Mouse (Mus musculus) myocyte (in vitro differentiated cells): Measurements from ENCODE around the gene Mlana. TPM values are rescaled to one million over a fixed set of nuclear protein-coding genes. Genes with fewer than 3 reads are reported as not detected.
A peak's percentile ranks its signal among the peaks of the same experiment; 100 is the strongest.

Experiments
- H3K27me3 ChIP-seq: one replicate; pipeline ENCODE4 v1.6.1; 2011; ENCODE audit not compliant: control insufficient read depth, insufficient read depth, insufficient read length
- H3K36me3 ChIP-seq: one replicate; pipeline ENCODE4 v1.6.1; 2011; ENCODE audit not compliant: control insufficient read depth, insufficient read depth
- H3K4me2 ChIP-seq: one replicate; pipeline ENCODE4 v1.6.1; 2011; ENCODE audit warnings: low read depth, control low read depth
- H3K4me3 ChIP-seq: one replicate; pipeline ENCODE4 v1.5.1; 2011; ENCODE audit warnings: mild to moderate bottlenecking, control low read depth, moderate library complexity
- H3K79me2 ChIP-seq: one replicate; pipeline ENCODE4 v1.6.1; 2011; ENCODE audit not compliant: control insufficient read depth, insufficient read depth
- H3ac ChIP-seq: one replicate; pipeline ENCODE4 v1.6.1; 2011; ENCODE audit not compliant: control insufficient read depth, insufficient read length
- CEBPB ChIP-seq: IDR thresholded peaks from 2 replicates; pipeline ENCODE4 v1.6.1; 2011; ENCODE audit warnings: mild to moderate bottlenecking, moderate library complexity; ENCODE audit not compliant: poor library complexity, insufficient read depth, severe bottlenecking
- E2F4 ChIP-seq: IDR thresholded peaks from one replicate; pipeline ENCODE4 v1.6.1; 2011; ENCODE audit warnings: mild to moderate bottlenecking, control low read depth, moderate library complexity; ENCODE audit not compliant: insufficient read depth
- MAX ChIP-seq: IDR thresholded peaks from one replicate; pipeline ENCODE4 v1.6.1; 2011; ENCODE audit warnings: low read depth, mild to moderate bottlenecking, control low read depth
- MYOD1 ChIP-seq, 3 experiments: IDR thresholded peaks; one replicate each; pipeline ENCODE4 v1.6.1; 2011; ENCODE audit warnings: control low read depth in 2 of 3, low read depth in 2 of 3, mild to moderate bottlenecking in 2 of 3, moderate library complexity in 1 of 3; ENCODE audit not compliant: insufficient read length in 2 of 3, control insufficient read depth in 1 of 3
- MYOG ChIP-seq, 3 experiments: IDR thresholded peaks; one replicate each; pipeline ENCODE4 v1.6.1; 2011; ENCODE audit warnings: control low read depth in 2 of 3, low read depth in 2 of 3, mild to moderate bottlenecking in 2 of 3; ENCODE audit not compliant: insufficient read length in 2 of 3, control insufficient read depth in 1 of 3, insufficient read depth in 1 of 3
- POLR2A ChIP-seq: IDR thresholded peaks from one replicate; pipeline ENCODE4 v1.6.1; 2011; ENCODE audit warnings: low read depth, mild to moderate bottlenecking, control low read depth, moderate library complexity; ENCODE audit not compliant: insufficient read length
- POLR2AphosphoS2 ChIP-seq: IDR thresholded peaks from one replicate; pipeline ENCODE4 v1.6.1; 2011; ENCODE audit warnings: low read depth, control low read depth; ENCODE audit not compliant: insufficient read length
- REST ChIP-seq: IDR thresholded peaks from one replicate; pipeline ENCODE4 v1.6.1; 2011; ENCODE audit warnings: mild to moderate bottlenecking, control low read depth, moderate library complexity; ENCODE audit not compliant: insufficient read depth, insufficient read length
- SRF ChIP-seq: IDR thresholded peaks from one replicate; pipeline ENCODE4 v1.6.1; 2011; ENCODE audit warnings: low read depth; ENCODE audit not compliant: control insufficient read depth, insufficient read length
- TCF12 ChIP-seq: IDR thresholded peaks from one replicate; pipeline ENCODE4 v1.6.1; 2011; ENCODE audit warnings: mild to moderate bottlenecking, control low read depth; ENCODE audit not compliant: poor library complexity, insufficient read depth, severe bottlenecking
- TCF3 ChIP-seq: IDR thresholded peaks from one replicate; pipeline ENCODE4 v1.6.1; 2011; ENCODE audit warnings: low read depth, control low read depth; ENCODE audit not compliant: insufficient read length
- USF1 ChIP-seq: IDR thresholded peaks from one replicate; pipeline ENCODE4 v1.6.1; 2011; ENCODE audit warnings: low read depth, mild to moderate bottlenecking, control low read depth, moderate library complexity
- polyA plus RNA-seq: library from polyadenylated mRNA; unstranded; fragments of >200 nt; fragmentation: generic; extraction: Trizol; gene quantifications from one replicate; pipeline ENCODE4 v1.2.1, GENCODE M21; 2012; ENCODE audit warnings: missing spikeins

Mlana gene
- polyA plus RNA-seq, 1 experiment, result not detected

DNA sequence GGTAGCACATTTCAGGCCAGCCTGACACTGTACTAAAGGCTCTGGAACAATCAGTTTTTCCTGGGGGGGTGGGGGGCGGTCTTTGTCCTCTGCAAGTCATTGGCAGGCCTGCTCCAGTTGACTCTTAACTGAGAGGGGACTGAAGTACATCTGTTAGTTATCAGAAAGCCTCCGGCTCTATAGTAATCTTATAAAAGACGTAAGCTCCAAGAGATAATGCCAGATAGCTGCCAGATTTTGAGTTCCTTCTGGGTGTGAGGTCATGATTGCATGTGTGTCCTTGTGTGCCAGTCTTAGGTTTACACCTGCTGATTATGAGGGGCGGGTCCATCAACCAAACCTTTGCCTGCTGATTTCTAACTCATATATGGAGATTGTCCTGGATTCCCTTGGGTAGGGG is 31.5 kb upstream of the Mlana start:
- H3ac ChIP-seq, result no peak overlapping the region
- no peak overlapping the region for H3K4me3 ChIP-seq
- H3K79me2 ChIP-seq, result no peaks in the 10 kb centered on the region
- no peak for TF ChIP-seq TCF12
- no peak for TF ChIP-seq POLR2A
- no peak for TF ChIP-seq TCF3
- H3K27me3 ChIP-seq, result no peaks in the 10 kb centered on the region
- no peaks in the 10 kb centered on the region for H3K36me3 ChIP-seq
- H3K4me2 ChIP-seq, result peak overlapping the region; percentile 27

- no peaks in the 10 kb centered on the region for H3K79me2 ChIP-seq
- H3ac ChIP-seq, result no peak overlapping the region
- TF ChIP-seq USF1, result no peak
- TF ChIP-seq TCF3, result no peak
- no peak for TF ChIP-seq POLR2AphosphoS2
- no peak for TF ChIP-seq MAX
- no peak for TF ChIP-seq MYOD1 (IDR thresholded peaks at IDR 0.05; ENCODE audit: control insufficient read depth in 1 of 3, insufficient read length in 2 of 3, low read depth in 2 of 3)
- TF ChIP-seq CEBPB, result 0 out of 2 replicates have a peak, but pooled peaks have one; percentile 5
- no peak for TF ChIP-seq REST
- no peak for TF ChIP-seq SRF
- TF ChIP-seq MYOG (IDR thresholded peaks at IDR 0.05; ENCODE audit: control insufficient read depth in 1 of 3, insufficient read depth in 1 of 3, insufficient read length in 2 of 3, low read depth in 2 of 3), result peak in 1 of 3 experiments; percentile 41
- TF ChIP-seq E2F4, result no peak
- no peak for TF ChIP-seq TCF12
- no peak for TF ChIP-seq POLR2A
- no peaks in the 10 kb centered on the region for H3K36me3 ChIP-seq
- peak overlapping the region; percentile 41 for H3K4me2 ChIP-seq
- no peaks in the 10 kb centered on the region for H3K27me3 ChIP-seq
- H3K4me3 ChIP-seq, result no peak overlapping the region
Observed at GRCm38 (mm10) chr19:29666965-29667594, 30.5 kb upstream of the Mlana start.

GRCm38 (mm10) chr19:29668135-29668534 is 29.5 kb upstream of the Mlana start:
- H3ac ChIP-seq, result no peak overlapping the region
- no peak overlapping the region for H3K4me2 ChIP-seq
- no peak overlapping the region for H3K4me3 ChIP-seq
- H3K79me2 ChIP-seq, result no peaks in the 10 kb centered on the region
- no peaks in the 10 kb centered on the region for H3K27me3 ChIP-seq
- H3K36me3 ChIP-seq, result no peaks in the 10 kb centered on the region
- TF ChIP-seq POLR2A (no peak), TCF3 (no peak), REST (no peak), TCF12 (no peak), MAX (no peak), CEBPB (no peak), E2F4 (no peak), MYOD1 (IDR thresholded peaks at IDR 0.05; ENCODE audit: control insufficient read depth in 1 of 3, insufficient read length in 2 of 3, low read depth in 2 of 3) (no peak), POLR2AphosphoS2 (no peak), MYOG (IDR thresholded peaks at IDR 0.05; ENCODE audit: control insufficient read depth in 1 of 3, insufficient read depth in 1 of 3, insufficient read length in 2 of 3, low read depth in 2 of 3) (no peak), USF1 (no peak), SRF (no peak)

GRCm38 (mm10) chr19:29670247-29670646 is 27.4 kb upstream of the Mlana start:
- TF ChIP-seq MYOG (IDR thresholded peaks at IDR 0.05; ENCODE audit: control insufficient read depth in 1 of 3, insufficient read depth in 1 of 3, insufficient read length in 2 of 3, low read depth in 2 of 3), result no peak
- no peak for TF ChIP-seq REST
- TF ChIP-seq POLR2A, result no peak
- no peak for TF ChIP-seq MYOD1 (IDR thresholded peaks at IDR 0.05; ENCODE audit: control insufficient read depth in 1 of 3, insufficient read length in 2 of 3, low read depth in 2 of 3)
- no peak for TF ChIP-seq USF1
- no peak for TF ChIP-seq TCF3
- TF ChIP-seq TCF12, result no peak
- TF ChIP-seq E2F4, result no peak
- no peak for TF ChIP-seq POLR2AphosphoS2
- no peak for TF ChIP-seq SRF
- no peak for TF ChIP-seq CEBPB
- no peak for TF ChIP-seq MAX
- Histone ChIP-seq H3K4me3 (no peak overlapping the region), H3ac (no peak overlapping the region), H3K27me3 (no peaks in the 10 kb centered on the region), H3K79me2 (no peaks in the 10 kb centered on the region), H3K36me3 (no peaks in the 10 kb centered on the region), H3K4me2 (no peak overlapping the region)

GRCm38 (mm10) chr19:29671160-29671559 is 26.5 kb upstream of the Mlana start:
- H3K27me3 ChIP-seq, result no peaks in the 10 kb centered on the region
- TF ChIP-seq TCF12 (no peak), POLR2A (no peak), MYOG (IDR thresholded peaks at IDR 0.05; ENCODE audit: control insufficient read depth in 1 of 3, insufficient read depth in 1 of 3, insufficient read length in 2 of 3, low read depth in 2 of 3) (no peak), SRF (no peak)
- H3K79me2 ChIP-seq, result no peaks in the 10 kb centered on the region
- H3ac ChIP-seq, result no peak overlapping the region
- no peak overlapping the region for H3K4me2 ChIP-seq
- H3K36me3 ChIP-seq, result no peaks in the 10 kb centered on the region
- no peak overlapping the region for H3K4me3 ChIP-seq
